Mouse (Mus musculus): ENCODE measurements around the gene Kcnn3.

- no peak for TF ChIP-seq CTCF (IDR thresholded peaks at IDR 0.05; ENCODE audit: control insufficient read depth, insufficient read depth, insufficient replicate concordance, low read depth, low read length)
- no peak for TF ChIP-seq POLR2A (IDR thresholded peaks at IDR 0.05; ENCODE audit: control insufficient read depth, low read depth, low read length)
These were observed 92.1 kb downstream of the Kcnn3 start for GRCm38 (mm10) chr3:89612048-89612447.
